Mouse (Mus musculus) C2C12 (cell line): ENCODE measurements around the gene Olfr804.

Source experiments
- CTCF ChIP-seq: IDR thresholded peaks from one replicate; pipeline ENCODE4 v1.5.1; 2011; ENCODE audit not compliant: control insufficient read depth, insufficient read depth, insufficient read length
- MAX ChIP-seq: IDR thresholded peaks from one replicate; pipeline ENCODE4 v1.6.1; 2011; ENCODE audit warnings: mild to moderate bottlenecking, control low read depth

DNA sequence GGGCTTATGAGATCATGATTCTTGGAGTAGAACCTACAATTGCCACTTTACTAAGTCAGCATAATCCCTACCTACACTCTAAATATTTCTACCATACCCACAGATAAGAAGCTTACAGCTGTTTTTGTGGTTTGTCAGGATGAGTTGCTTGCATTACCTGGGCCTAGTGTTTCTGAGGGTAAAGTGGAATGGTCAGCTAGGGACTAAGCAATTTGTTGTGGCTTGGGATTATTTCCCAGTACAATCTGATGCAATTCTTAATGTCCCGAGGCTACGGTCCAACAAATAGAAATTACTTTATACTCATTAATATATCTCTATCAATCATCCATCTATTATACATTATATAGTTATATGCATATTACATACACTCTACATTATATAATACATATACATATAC is 26.3 kb downstream of the Olfr804 start, which contains the start of gene Olfr805:
- TF ChIP-seq CTCF (no peak), MAX (no peak)
